Mouse (Mus musculus) R1 (cell line): ENCODE measurements at regions not wholly inside any gene's neighbourhood (a gene's known extent, or its start where the extent isn't known, plus 50 kb on each side); places are given as distances from the start of the nearest gene placed in this dataset.
A peak's percentile ranks its signal among the peaks of the same experiment; 100 is the strongest.

Experiments used
- DNase-seq: peaks from one replicate; pipeline ENCODE4 v3.0.0-alpha.2; 2018; ENCODE audit warnings: low read depth, low spot score

GRCm38 (mm10) chr15:88202736-88203135 lies 397.4 kb upstream of the Zdhhc25 start:
- no peak for DNase-seq

- peak; percentile 38 for DNase-seq
These were observed 386.7 kb upstream of the Zdhhc25 start for GRCm38 (mm10) chr15:88213356-88213755.

GRCm38 (mm10) chr15:88214286-88214685 lies 385.8 kb upstream of the Zdhhc25 start:
- DNase-seq: no peak

- DNase-seq: no peak
These were observed 370.6 kb upstream of the Zdhhc25 start for GRCm38 (mm10) chr15:88229456-88229855.

- no peak for DNase-seq
These were observed 355.5 kb upstream of the Zdhhc25 start for GRCm38 (mm10) chr15:88244606-88245005.

- peak; percentile 4 for DNase-seq
These were observed 354.4 kb upstream of the Zdhhc25 start for GRCm38 (mm10) chr15:88245496-88246246.

GRCm38 (mm10) chr15:88247974-88248625 lies 352.0 kb upstream of the Zdhhc25 start:
- DNase-seq: peak; percentile 63

GRCm38 (mm10) chr15:88288051-88288450 lies 312.1 kb upstream of the Zdhhc25 start:
- no peak for DNase-seq

- peak; percentile 13 for DNase-seq
These were observed 311.4 kb upstream of the Zdhhc25 start for GRCm38 (mm10) chr15:88288696-88289095.

- DNase-seq: no peak
These were observed 309.2 kb upstream of the Zdhhc25 start for GRCm38 (mm10) chr15:88290740-88291363.

GRCm38 (mm10) chr15:88299061-88299460 lies 301.0 kb upstream of the Zdhhc25 start:
- DNase-seq: no peak

- no peak for DNase-seq
These were observed 288.9 kb upstream of the Zdhhc25 start for GRCm38 (mm10) chr15:88311158-88311557.

GRCm38 (mm10) chr15:88314810-88315459 lies 285.2 kb upstream of the Zdhhc25 start:
- no peak for DNase-seq

GRCm38 (mm10) chr15:88318048-88318447 lies 282.1 kb upstream of the Zdhhc25 start:
- DNase-seq: no peak

GRCm38 (mm10) chr15:88319527-88319926 lies 280.6 kb upstream of the Zdhhc25 start:
- DNase-seq: peak; percentile 50

- DNase-seq: no peak
These were observed 276.3 kb upstream of the Zdhhc25 start for GRCm38 (mm10) chr15:88323584-88324375.

- peak; percentile 46 for DNase-seq
These were observed 275.0 kb upstream of the Zdhhc25 start for GRCm38 (mm10) chr15:88325108-88325507.

GRCm38 (mm10) chr15:88353206-88353605 lies 246.9 kb upstream of the Zdhhc25 start:
- DNase-seq: no peak

GRCm38 (mm10) chr15:88360375-88361035 lies 239.6 kb upstream of the Zdhhc25 start:
- DNase-seq: no peak

- DNase-seq: no peak
These were observed 238.8 kb upstream of the Zdhhc25 start for GRCm38 (mm10) chr15:88361351-88361750.

GRCm38 (mm10) chr15:88362966-88363365 lies 237.1 kb upstream of the Zdhhc25 start:
- no peak for DNase-seq
